Mouse (Mus musculus) embryonic fibroblast, embryonic 13.5 days (primary cell): ENCODE results near the gene Prex1.

Experiments
- CTCF ChIP-seq: IDR thresholded peaks from 2 replicates; pipeline ENCODE4 v1.5.1; 2011; ENCODE audit warnings: mild to moderate bottlenecking, control low read depth, low read length, moderate library complexity, borderline replicate concordance; ENCODE audit not compliant: insufficient read depth
- POLR2A ChIP-seq: IDR thresholded peaks from 2 replicates; pipeline ENCODE4 v1.6.1; 2011; ENCODE audit warnings: low read depth, mild to moderate bottlenecking, control low read depth, low read length, moderate library complexity

- no peak for TF ChIP-seq CTCF
- no peak for TF ChIP-seq POLR2A
Measured at GRCm38 (mm10) chr2:166523156-166523890, 190.3 kb downstream of the Prex1 start.
